Mouse (Mus musculus) frontal cortex, postnatal 36 days (tissue): Measurements from ENCODE around the gene Abca3.
"Not testable (repeated sequence)": the region's sequence is repeated elsewhere in the genome, so short reads cannot be mapped to it uniquely, and the experiment has no call there.

Experiments
- DNase-seq, 2 experiments: peaks; one replicate each; pipeline ENCODE4 v3.0.0; 2022; ENCODE audit warnings: low spot score in 2 of 2

Gene Abca3

GRCm38 (mm10) chr17:24441148-24441547 is 89.4 kb downstream of the Abca3 start:
- DNase-seq: no peak

- no peak for DNase-seq
Observed at GRCm38 (mm10) chr17:24442107-24442506, 90.4 kb downstream of the Abca3 start.

- no peak for DNase-seq
Observed at GRCm38 (mm10) chr17:24442632-24443155, 90.9 kb downstream of the Abca3 start, which contains the start of gene Dnase1l2. Dnase1l2 (minus strand) TSS chr17:24443105.

DNA sequence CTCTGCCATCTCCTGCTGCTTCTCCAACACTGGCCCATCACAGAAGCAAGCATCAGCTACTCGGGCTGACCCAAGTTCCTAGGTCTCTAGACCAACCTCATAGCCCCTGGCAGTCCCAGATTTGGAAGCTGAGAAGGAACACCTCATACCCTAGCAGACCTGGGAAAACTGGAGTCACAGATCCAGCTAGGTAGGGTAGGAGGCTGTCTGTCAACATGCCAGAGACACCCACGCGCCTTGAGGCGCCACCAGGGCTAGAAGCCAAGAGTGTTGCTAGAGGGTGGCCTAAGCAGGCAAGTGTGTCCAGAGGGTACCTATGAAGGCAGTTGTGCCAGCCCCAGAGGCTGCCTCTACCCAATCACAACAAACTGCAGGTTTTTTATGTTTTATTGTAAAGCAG is 91.7 kb downstream of the Abca3 start:
- DNase-seq: peak; percentile 45 to 50

DNA sequence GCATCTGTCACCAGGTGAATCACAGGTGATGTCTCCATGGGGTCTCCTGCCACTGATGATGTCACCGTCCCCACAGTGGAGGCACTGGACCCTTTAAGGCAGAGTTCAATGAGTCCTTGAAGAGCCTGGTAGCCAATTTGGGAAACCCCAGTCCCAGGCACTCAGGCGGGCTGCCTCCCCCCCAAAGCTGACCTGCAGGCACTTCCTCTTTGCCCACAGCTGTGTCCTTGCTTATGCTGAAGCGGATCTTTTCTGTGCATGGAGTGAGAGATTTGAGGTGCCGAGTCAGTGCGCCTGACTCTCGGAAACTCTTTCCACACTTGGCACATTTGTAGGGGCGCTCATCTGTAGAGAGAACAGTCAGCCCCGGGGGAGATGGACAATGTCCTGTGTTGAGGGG is 94.8 kb downstream of the Abca3 start:
- no peak for DNase-seq

- DNase-seq: no peak
Observed at GRCm38 (mm10) chr17:24449507-24449906, 97.8 kb downstream of the Abca3 start.

DNA sequence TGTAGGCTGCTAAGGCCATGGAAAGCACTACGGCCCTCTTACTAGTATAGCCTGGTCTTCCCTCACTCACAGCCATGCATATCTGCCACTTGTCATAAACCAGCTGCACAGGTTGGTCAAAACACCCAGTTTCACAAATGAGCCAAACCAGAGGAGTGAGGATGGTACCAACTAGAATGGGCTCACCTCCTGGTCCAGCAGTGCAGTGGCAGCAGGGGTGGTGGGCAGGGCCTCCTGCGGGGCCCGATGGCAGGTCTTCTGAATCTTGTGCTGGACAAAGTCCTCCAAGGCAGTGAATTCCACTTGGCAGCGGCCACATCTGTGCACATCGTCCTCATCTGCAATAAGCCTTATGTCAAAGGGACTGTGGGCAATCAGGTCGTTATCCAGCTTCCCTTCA is 99.5 kb downstream of the Abca3 start:
- DNase-seq: no peak

DNA sequence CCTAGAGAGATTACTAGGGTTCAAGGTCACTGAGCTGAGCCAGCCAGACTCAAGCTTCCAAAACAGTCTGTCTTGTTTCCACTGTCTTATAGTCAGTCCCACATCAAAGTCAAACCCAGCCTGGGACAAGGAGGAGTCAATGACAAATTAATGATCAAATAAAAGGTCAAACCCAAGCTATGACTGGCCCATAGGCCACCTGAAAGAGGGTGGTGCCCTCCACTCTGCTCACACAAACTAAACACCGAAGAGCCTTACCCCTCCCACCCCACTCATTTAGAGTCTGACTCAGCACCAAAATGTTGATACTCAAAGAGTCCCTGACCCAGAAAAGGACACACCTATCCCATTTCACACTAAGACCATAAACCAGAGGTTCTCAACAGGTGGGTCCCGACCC is 101.6 kb downstream of the Abca3 start:
- no peak for DNase-seq

DNA sequence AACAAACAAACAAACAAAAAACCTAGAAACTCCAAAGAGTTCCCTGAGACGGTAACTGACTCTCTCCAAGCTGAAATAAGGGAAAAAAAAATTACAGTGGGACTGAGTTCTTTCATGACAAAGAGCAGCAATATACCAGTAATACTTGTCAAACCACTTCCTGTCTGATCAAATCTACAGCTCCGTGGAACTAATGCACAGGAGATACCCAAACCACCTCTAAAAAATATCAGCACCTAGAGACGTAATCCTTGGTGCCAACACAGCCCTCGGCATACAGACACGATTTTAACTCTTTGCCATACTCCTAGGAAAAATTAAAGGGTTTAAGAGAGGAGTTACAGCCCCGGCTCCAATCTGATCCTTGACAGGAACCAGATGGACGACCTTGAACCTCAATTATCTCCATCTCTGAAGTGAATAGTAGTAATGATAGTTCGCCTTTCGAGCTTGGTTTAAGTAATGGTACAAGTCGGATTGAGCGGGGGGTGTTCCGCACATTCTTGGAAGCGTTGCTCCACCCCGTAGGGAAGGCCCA is 102.5 kb downstream of the Abca3 start:
- no peak for DNase-seq

- DNase-seq: peak; percentile 99
Observed at GRCm38 (mm10) chr17:24454756-24455522, 103.2 kb downstream of the Abca3 start.

DNA sequence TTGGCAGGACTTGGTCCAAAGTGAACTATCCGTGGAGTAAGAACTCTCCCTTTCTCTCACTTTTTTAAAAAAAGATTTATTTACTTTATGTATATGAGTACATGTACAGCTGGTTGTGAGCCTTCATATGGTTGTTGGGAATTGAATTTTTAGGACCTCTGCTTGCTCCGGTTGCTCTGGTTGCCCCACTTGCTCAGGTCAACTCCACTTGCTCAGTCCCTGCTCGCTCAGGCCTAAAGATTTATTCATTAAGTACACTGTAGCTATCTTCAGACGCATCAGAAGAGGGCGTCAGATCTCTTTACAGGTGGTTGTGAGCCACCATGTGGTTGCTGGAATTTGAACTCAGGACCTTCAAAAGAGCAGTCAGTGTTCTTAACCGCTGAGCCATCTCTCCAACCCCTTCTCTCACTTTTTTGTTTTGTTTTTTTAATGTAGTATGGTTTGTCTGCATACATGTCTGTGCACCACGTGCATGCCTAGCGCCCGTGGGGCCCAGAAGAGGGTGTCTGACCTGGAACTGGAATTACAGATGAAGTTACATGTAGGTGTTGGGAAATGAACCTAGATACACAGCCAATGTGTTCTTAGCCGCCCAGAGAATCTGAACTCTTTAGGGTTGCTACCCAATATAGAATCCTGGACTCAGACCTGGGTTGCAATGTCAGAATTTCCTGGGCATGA is 103.9 kb downstream of the Abca3 start:
- not testable (repeated sequence) for DNase-seq
